Mouse (Mus musculus) liver, postnatal 0 days (tissue): ENCODE measurements at regions not wholly inside any gene's neighbourhood (a gene's known extent, or its start where the extent isn't known, plus 50 kb on each side); places are given as distances from the start of the nearest gene placed in this dataset.

Experiments
- CTCF ChIP-seq: sonication (generic); IDR thresholded peaks from 2 replicates; pipeline ENCODE4 v1.5.1; 2016; ENCODE audit warnings: antibody characterized with exemption, low read depth
- EP300 ChIP-seq: IDR thresholded peaks from 2 replicates; pipeline ENCODE4 v1.6.1; 2016; ENCODE audit warnings: antibody characterized with exemption, low read depth, mild to moderate bottlenecking

GRCm38 (mm10) chr13:57083751-57084150 lies 188.0 kb upstream of the Trpc7 start:
- TF ChIP-seq CTCF, result no peak
- no peak for TF ChIP-seq EP300
